Mouse (Mus musculus) lung, postnatal 0 days (tissue): ENCODE measurements around the gene Nr1d2. TPM values are rescaled to one million over a fixed set of nuclear protein-coding genes. Genes with fewer than 3 reads are reported as not detected.
A peak's percentile ranks its signal among the peaks of the same experiment; 100 is the strongest.

ENCODE experiments used
- ATAC-seq: fragments of 200-750 bp; cut with Nextera tagmentation; 2 replicates; pipeline ENCODE4 v1.8.0; 2017; ENCODE audit warnings: moderate library complexity
- DNase-seq: peaks from one replicate; pipeline ENCODE4 v3.0.0-alpha.2; 2016; ENCODE audit warnings: low spot score
- H3K27ac ChIP-seq: fragments of 300-500 bp; sonication (generic); 2 replicates; pipeline ENCODE4 v1.5.1; 2014; ENCODE audit warnings: antibody characterized with exemption, mild to moderate bottlenecking, low read length, mixed read lengths
- H3K27me3 ChIP-seq: fragments of 300-500 bp; sonication (generic); replicated peaks from 2 replicates; pipeline ENCODE4 v1.6.1; 2014; ENCODE audit warnings: low read length, mixed read lengths; ENCODE audit not compliant: insufficient read depth
- H3K36me3 ChIP-seq: fragments of 300-500 bp; sonication (generic); 2 replicates; pipeline ENCODE4 v1.6.1; 2014; ENCODE audit warnings: low read length, mixed read lengths; ENCODE audit not compliant: insufficient read depth
- H3K4me1 ChIP-seq: fragments of 300-500 bp; sonication (generic); 2 replicates; pipeline ENCODE4 v1.6.1; 2014; ENCODE audit warnings: antibody characterized with exemption, low read depth, low read length, mixed read lengths; ENCODE audit not compliant: insufficient read depth
- H3K4me2 ChIP-seq: fragments of 300-500 bp; sonication (generic); replicated peaks from 2 replicates; pipeline ENCODE4 v1.6.1; 2014; ENCODE audit warnings: low read depth, mild to moderate bottlenecking, low read length, moderate library complexity, mixed read lengths
- H3K4me3 ChIP-seq: fragments of 300-500 bp; sonication (generic); 2 replicates; pipeline ENCODE4 v1.5.1; 2014; ENCODE audit warnings: low read depth, low read length
- H3K9ac ChIP-seq: fragments of 300-500 bp; sonication (generic); replicated peaks from 2 replicates; pipeline ENCODE4 v1.6.1; 2014; ENCODE audit warnings: low read depth, mild to moderate bottlenecking
- H3K9me3 ChIP-seq: fragments of 300-500 bp; sonication (generic); 2 replicates; pipeline ENCODE4 v1.6.1; 2016; ENCODE audit warnings: low read length, mixed read lengths
- CTCF ChIP-seq: IDR thresholded peaks from 2 replicates; pipeline ENCODE4 v1.5.1; 2016; ENCODE audit warnings: antibody characterized with exemption, mild to moderate bottlenecking
- EP300 ChIP-seq: IDR thresholded peaks from 2 replicates; pipeline ENCODE4 v1.6.1; 2016; ENCODE audit warnings: antibody characterized with exemption, mild to moderate bottlenecking, control low read depth
- WGBS: fragments of 180-500 bp; shearing (Covaris S2); extraction: QIAGEN DNeasy Blood & Tissue Kit; methylation state at CpG from one replicate; pipeline ENCODE4 v1.1.7; 2014; 5-methylcytosine and 5-hydroxymethylcytosine counted together
- microRNA-seq: library from miRNA; unstranded; fragments of <30 nt; microRNA quantifications from one replicate; pipeline ENCODE4, GENCODE M21; 2016
- polyA plus RNA-seq: library from polyadenylated mRNA; unstranded; fragments of >200 nt; fragmentation: Nextera tagmentation; extraction: Ambion mirVana; gene quantifications from 2 replicates; pipeline ENCODE4 v1.2.1, GENCODE M21; 2015

Gene Nr1d2
- polyA plus RNA-seq, 1 experiment from 2014 or later: 12.5 TPM

DNA sequence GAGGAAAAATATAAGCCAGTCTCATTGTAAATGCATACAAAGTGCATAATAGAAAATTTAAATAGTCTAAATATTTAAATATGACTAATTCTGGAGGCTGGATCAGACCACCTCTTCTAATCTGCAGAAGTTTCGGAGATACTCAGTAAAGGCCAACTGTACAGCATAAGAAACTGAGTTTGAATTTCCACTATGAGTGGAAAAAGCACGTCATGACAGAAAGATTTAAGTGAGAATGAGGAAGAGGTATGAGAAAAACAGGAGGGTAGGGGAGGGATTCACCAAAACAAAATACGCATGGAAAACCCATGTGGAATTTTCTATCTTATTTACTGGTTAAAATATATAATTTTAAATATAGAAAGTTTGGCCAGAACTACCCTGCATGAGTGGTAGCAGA is 71.3 kb downstream of the Nr1d2 start:
- H3K4me1 ChIP-seq: no peaks in the 10 kb centered on the region
- TF ChIP-seq CTCF: no peak
- TF ChIP-seq EP300: no peak
- H3K9ac ChIP-seq: no peak overlapping the region
- H3K4me2 ChIP-seq: no peak overlapping the region
- ATAC-seq (no peak), DNase-seq (no peak)
- no peak overlapping the region for H3K27ac ChIP-seq
- H3K4me3 ChIP-seq: no peak overlapping the region
- H3K27me3 ChIP-seq: no peaks in the 10 kb centered on the region
- 83% methylated on average over 3 of the region's 3 CpGs for WGBS
- no peaks in the 10 kb centered on the region for H3K9me3 ChIP-seq
- no peaks in the 10 kb centered on the region for H3K36me3 ChIP-seq

DNA sequence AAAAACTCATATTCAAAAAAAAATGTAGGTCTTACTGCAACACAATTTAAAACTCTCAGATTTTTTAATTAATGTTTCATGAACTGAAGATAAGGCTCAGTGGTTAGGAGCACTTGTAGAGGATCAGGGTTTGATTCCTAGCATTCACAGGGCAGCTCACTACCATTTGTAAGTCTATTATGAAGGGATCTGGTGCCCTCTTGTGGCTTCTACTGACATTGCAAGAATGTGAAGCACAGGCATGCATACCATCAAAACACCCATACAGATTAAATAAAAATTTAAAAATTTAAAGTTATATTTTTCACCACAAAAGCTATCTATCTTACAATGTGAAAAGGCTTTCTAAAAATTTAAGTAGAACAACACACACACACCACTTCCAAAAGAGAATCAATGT is 71.9 kb downstream of the Nr1d2 start:
- H3K9me3 ChIP-seq: no peaks in the 10 kb centered on the region
- no peak overlapping the region for H3K4me3 ChIP-seq
- no peaks in the 10 kb centered on the region for H3K36me3 ChIP-seq
- ATAC-seq (no peak), DNase-seq (peak; percentile 15)
- no peaks in the 10 kb centered on the region for H3K4me1 ChIP-seq
- no peak overlapping the region for H3K27ac ChIP-seq
- H3K9ac ChIP-seq: no peak overlapping the region
- H3K27me3 ChIP-seq: no peaks in the 10 kb centered on the region
- no peak overlapping the region for H3K4me2 ChIP-seq
- TF ChIP-seq CTCF: peak; percentile 63
- TF ChIP-seq EP300: no peak

Small RNAs within 50 kb of the gene (microRNA-seq; reads per million reads assigned to microRNA genes)
- not detected for gene Gm44469

Other genes starting within 250 kb of the Nr1d2 start
- gene Nkiras1, start 32.0 kb upstream of the Nr1d2 start, polyA plus RNA-seq: 13.5 and 13.7 TPM in 2 replicates
- 266 and 282 TPM in 2 replicates for gene Rpl15, start 32.3 kb upstream of the Nr1d2 start, polyA plus RNA-seq
- gene Ube2e1, start 92.7 kb upstream of the Nr1d2 start, polyA plus RNA-seq: 83.7 and 96.6 TPM in 2 replicates